Mouse (Mus musculus): Measurements from ENCODE around the gene Whamm.

- no peak for TF ChIP-seq CTCF (IDR thresholded peaks at IDR 0.05; ENCODE audit: low read depth, low read length)
- no peak for TF ChIP-seq POLR2AphosphoS5 (IDR thresholded peaks at IDR 0.05; ENCODE audit: insufficient replicate concordance, low read depth, low read length)
- TF ChIP-seq GATA1 (IDR thresholded peaks at IDR 0.05; ENCODE audit: borderline replicate concordance, low read length): no peak
- no peak for TF ChIP-seq GATA2 (IDR thresholded peaks at IDR 0.05; ENCODE audit: borderline replicate concordance, low read depth, low read length)
- no peak for TF ChIP-seq TAL1 (conservative IDR thresholded peaks at IDR 0.05; ENCODE audit: low read depth, low read length)
These were observed 17.5 kb upstream of the Whamm start for GRCm38 (mm10) chr7:81553589-81553988.

Measured in G1E (cell line).